Mouse (Mus musculus): ENCODE data around the gene Snx20.

The Snx20 gene

DNA sequence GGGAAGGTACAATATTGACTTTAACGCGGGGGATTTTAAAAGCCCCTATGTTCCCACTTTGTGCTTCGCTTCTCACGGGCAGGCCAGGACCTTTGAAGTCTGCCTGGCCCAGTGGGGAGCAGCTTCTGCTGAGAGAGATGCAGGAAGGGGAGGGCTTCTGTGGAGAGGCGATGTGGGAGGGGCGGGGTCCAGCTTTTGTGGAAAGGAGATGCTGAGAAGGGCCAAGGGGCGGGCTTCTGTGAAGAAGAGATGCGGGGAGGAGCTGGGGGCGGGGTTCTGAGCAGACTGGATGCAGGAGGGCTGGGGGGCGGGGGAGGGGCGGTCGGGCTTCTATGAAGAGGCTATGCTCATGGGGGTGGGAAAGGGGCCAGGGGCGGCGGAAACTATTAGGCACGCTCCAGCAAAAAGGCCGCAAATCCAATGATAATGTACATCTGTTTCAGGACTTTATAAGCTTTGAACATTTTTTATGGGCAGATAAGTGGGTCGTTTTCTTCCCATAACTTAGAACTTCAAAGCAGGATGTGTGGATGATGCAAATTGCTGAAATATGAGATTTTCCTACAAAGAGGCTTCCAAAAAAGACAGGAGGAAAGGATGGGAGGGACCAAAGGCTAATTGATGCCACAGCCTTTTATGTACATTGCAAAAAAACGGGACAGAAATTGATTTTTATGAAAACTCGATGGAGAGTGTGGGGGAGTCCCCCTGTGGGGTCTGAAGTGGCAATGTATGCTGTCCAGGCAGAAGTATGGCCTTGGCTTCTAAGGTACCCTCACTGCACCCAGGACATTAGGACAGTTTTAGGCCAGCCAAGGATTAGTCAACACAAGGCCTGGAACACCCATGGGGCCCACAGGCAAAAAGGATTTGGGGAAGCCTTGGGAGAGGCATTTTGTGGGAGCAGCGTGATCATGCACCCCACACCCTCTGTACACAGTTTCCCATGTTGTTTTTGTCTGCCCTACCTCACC lies 31.6 kb downstream of the Snx20 start:
- peak; percentile 65 for DNase-seq (ENCODE audit: low spot score)

DNA sequence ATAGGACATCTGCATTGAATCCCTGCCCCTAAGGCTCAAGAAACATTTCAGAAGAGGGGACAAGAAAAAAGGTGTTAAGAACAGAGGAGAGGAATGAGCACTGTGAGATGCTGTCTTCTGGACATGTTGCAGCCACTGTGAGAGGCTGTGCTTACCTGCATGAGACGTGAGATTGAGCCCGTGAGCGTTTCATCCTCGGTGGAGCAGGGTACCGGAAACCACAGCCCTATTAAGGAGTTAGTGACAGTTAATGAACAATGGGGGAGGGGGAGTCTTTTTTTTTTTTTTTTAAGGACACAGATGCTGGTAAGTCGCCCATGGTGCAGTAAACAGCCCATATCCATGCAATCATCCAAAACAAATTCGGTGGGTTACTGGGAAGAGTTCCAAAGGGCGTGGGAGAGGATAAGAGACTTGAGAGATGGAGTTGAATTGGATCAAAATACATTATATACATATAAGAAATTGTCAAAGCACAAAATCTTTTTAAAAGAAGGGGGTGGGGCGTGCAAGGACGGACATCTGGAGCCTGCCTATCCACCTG lies 32.4 kb downstream of the Snx20 start:
- no peak for DNase-seq (ENCODE audit: low spot score)

GRCm38 (mm10) chr8:88599491-88599890 lies 36.4 kb downstream of the Snx20 start:
- no peak for DNase-seq (ENCODE audit: low spot score)

DNA sequence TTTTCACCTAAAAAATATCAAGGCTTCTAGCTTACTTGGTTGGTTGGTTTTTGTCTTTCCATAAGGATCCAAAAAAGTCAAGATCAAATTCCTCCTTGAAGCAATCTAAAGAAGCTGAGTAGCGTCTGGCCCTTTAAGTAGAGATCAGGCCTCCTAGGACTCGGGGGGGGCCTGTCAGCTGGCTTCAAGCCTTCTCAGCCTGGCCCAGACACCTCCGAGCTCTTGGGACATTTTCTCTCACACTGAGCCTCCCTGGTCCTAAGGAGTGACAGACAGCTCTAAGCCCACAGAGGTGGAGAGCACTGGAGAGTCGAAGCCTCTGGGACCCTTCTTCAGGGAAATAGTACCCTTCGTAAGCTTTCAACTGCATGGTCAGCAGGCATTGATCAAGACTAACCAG lies 37.4 kb downstream of the Snx20 start:
- DNase-seq (ENCODE audit: low spot score) = no peak

DNA sequence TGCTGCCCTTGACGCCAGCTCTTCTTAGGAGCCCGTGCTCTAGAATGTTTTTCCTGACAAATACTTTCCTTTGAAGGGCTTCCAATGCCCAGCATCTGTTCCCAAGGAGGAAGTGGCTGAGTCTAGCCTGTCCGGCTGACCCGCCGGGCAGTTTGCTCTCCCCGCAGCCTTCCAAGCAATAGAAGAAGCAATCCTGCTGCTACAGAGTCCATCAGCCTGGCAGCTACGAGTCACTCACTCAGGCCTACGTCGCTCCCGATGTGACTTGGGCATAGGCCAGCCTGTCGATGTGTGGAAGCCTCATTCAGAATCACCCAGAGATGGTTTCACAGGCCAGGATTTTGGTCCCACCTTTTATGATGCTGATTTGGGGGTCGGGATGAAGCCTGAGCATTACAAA lies 39.9 kb downstream of the Snx20 start:
- DNase-seq (ENCODE audit: low spot score) = no peak

- DNase-seq (ENCODE audit: low spot score) = no peak
Observed at GRCm38 (mm10) chr8:88593947-88594346, 42.0 kb downstream of the Snx20 start.

- no peak for DNase-seq (ENCODE audit: low spot score)
Observed at GRCm38 (mm10) chr8:88590226-88590625, 45.7 kb downstream of the Snx20 start.

GRCm38 (mm10) chr8:88588205-88588889 lies 47.6 kb downstream of the Snx20 start:
- DNase-seq (ENCODE audit: low spot score) = no peak

- no peak for DNase-seq (ENCODE audit: low spot score)
Observed at GRCm38 (mm10) chr8:88583863-88584262, 52.1 kb downstream of the Snx20 start.

GRCm38 (mm10) chr8:88580785-88581184 lies 55.1 kb downstream of the Snx20 start:
- DNase-seq (ENCODE audit: low spot score) = no peak

DNA sequence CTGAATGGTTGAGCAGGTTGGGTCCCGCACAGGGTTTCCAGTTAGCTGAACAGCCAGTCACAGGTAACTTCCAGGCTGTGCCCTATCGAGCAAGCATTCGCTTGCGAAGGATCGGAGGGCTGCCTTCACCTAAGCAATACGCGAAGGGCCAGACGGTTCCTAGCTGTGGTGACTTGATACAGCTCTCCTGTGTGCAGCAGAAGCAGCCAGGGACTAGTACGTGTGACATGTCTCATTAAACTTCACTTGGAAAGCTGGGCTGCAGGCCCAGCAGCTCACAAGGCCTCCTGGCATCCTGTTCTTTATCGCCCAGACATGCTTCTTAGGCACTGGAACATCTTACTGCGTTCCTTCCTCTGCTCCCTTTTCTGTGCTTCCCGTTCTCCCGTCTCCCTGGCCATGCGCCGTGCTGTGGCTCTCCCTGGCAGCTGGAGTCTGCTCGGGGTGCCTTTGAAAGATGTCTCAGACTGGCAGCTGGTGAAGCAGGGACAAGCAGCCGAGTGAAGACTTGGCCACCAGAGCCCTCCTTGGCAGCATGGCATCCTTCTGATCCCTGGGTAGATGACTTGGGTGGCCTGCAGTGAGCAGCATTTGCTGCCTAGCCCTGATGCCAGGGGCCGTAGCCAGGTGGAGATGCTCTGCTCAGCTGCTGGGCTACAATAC lies 56.1 kb downstream of the Snx20 start:
- no peak for DNase-seq (ENCODE audit: low spot score)

- DNase-seq (ENCODE audit: low spot score) = no peak
Observed at GRCm38 (mm10) chr8:88579246-88579645, 56.7 kb downstream of the Snx20 start.

- DNase-seq (ENCODE audit: low spot score) = no peak
Observed at GRCm38 (mm10) chr8:88578413-88579175, 57.3 kb downstream of the Snx20 start.

- no peak for DNase-seq (ENCODE audit: low spot score)
Observed at GRCm38 (mm10) chr8:88577666-88578065, 58.3 kb downstream of the Snx20 start.
